Mouse (Mus musculus): ENCODE measurements at regions not wholly inside any gene's neighbourhood (a gene's known extent, or its start where the extent isn't known, plus 50 kb on each side); places are given as distances from the start of the nearest gene placed in this dataset.

DNA sequence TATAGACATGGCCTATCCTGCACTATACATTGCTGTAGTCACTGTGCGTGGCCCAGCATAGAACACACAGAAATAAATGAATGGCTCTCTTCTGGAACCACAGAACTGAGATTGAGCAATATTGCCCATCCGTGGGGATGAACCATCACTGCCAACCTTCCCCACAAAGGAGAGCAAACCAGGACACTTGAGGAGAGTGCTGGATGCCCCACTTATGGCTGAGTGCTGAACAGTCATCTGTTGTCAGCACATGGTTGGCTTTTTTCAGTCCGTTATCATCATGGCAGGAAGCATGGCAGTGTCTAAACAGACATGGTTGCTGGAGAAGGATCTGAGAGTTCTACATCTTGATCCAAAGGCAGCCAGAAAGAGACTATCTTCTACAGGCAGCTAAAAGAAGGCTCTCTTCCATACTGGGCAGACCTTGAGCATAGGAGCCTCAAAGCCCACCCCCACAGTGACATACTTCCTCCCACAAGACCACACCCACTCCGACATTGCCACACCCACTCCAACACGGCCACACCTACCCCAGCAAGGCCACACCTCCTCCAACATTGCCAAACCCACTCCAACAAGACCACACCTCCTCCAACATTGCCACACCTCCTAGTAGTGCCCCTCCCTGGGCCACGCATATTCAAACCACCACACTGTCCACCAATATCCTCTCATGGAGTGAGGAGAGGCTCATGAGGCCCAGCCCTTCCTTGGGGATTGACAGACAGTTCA is 97.3 kb downstream of the Suds3 start:
- TF ChIP-seq GATA1 (IDR thresholded peaks at IDR 0.05; ENCODE audit: borderline replicate concordance, low read length) (no peak), FLI1 (IDR thresholded peaks at IDR 0.05; ENCODE audit: low read length) (no peak)
